Mouse (Mus musculus) kidney, postnatal 14 days (tissue): ENCODE data around the gene Ccdc152.

Source experiments
- DNase-seq: peaks from one replicate; pipeline ENCODE4 v3.0.0; 2022; ENCODE audit warnings: mixed read lengths

Gene Ccdc152

DNA sequence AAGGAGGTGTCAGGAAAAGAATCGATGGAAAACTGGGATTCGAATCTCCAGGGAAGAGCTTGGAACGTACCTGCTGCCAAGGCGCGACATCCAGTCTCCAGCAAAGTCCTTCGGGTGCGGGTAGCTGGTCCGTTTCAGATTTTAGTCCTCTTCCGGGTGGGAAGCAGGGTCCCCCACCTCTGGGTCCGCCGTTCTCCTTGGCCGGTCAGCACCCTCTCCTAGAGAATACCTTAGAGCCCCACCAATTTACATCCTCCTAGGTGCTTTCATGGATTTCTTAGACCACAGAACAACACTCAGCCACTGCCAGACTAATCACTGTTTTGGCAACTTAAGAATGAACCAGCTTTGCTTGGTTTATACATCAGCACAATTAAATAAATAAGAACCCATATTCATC, at the start of gene Ccdc152:
Ccdc152 (minus strand) TSS at position 101 of the 400 bp plus-strand sequence.
- DNase-seq: no peak

GRCm38 (mm10) chr15:3349306-3350064, 46.2 kb upstream of the Ccdc152 start:
- DNase-seq: no peak

- DNase-seq: no peak
Observed at GRCm38 (mm10) chr15:3346682-3347081, 43.4 kb upstream of the Ccdc152 start.

- no peak for DNase-seq
Observed at GRCm38 (mm10) chr15:3344555-3344954, 41.2 kb upstream of the Ccdc152 start.

- DNase-seq: no peak
Observed at GRCm38 (mm10) chr15:3341806-3342582, 38.7 kb upstream of the Ccdc152 start.

DNA sequence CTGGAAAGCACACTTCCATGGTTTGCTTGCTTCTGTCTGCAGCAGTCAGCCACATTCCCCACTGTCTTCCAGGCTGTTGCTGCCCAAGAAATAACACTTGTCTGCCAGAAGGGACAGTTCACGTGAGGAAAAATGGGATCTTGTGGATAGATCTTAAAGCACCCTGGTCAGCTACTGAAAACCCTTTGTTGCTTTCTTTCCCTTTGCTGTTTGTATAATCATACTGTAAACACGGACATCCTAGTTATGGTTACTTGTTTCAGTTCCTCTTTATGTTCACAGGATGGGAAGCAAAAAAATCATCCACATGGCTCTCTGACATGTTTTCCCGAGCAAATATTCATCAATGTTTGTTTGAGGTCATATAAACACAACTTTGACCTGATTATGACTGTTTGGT, 36.5 kb upstream of the Ccdc152 start:
- DNase-seq: no peak

GRCm38 (mm10) chr15:3332517-3332916, 29.2 kb upstream of the Ccdc152 start:
- DNase-seq: no peak

GRCm38 (mm10) chr15:3331813-3332212, 28.5 kb upstream of the Ccdc152 start:
- DNase-seq: no peak

DNA sequence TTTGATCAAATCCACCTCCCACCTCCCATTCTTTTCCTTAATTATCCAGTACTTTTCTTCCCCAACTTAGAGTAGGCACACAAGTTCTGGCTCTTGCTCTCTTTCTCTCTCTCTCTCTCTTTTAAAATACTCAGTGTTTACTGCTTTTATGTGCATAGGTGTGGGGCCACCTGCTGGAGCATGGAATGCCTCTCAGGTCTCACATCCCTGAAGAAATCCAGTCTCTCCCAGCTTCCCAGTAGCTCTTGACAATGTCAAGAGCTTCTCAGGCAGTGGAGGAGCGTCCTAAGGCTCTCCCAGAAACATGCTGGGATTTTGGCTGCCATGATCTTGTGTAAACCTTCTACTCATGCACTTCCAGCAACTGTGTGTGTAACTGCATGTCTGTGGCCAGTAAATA, 27.0 kb upstream of the Ccdc152 start:
- no peak for DNase-seq

DNA sequence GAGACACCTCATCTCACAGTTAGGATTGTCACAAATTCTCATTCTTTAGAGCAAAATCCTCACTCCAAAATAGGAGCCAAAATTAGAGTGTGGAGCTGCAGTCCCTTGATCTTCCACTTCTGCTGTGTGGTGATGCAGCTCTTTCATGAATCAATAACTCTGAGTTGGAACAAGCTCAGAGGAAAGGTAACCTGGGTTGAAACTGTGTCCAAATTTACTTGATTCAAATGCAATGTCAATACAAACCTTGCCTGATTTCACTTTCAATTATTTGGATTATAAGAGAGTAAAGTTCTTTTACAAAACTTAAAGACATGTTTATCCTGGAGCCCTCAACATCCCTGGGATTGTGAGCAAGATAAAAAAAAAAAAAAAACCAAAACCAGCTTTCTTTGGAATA, 19.7 kb upstream of the Ccdc152 start:
- DNase-seq: no peak

DNA sequence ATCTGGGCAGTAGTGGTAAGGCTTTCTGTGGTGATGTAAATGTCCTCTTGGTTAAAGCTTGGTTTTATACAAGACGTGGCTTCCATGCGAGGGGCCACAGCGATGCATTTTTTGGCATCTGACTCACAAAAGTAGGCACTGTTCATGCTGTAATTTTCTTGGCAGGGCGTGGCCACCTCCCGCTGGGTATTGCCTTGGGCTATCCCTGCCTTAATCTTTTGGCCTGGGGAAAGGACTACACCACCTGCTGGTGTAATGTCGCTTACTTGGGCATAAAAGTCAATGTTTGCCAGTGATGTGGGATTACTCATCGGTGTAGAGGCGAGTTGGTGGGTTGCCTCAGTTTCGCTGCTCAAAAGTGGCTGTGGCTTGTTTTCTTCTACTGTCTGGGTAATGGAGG, 16.6 kb upstream of the Ccdc152 start:
- DNase-seq: no peak

GRCm38 (mm10) chr15:3316617-3317016, 13.3 kb upstream of the Ccdc152 start:
- DNase-seq: no peak

DNA sequence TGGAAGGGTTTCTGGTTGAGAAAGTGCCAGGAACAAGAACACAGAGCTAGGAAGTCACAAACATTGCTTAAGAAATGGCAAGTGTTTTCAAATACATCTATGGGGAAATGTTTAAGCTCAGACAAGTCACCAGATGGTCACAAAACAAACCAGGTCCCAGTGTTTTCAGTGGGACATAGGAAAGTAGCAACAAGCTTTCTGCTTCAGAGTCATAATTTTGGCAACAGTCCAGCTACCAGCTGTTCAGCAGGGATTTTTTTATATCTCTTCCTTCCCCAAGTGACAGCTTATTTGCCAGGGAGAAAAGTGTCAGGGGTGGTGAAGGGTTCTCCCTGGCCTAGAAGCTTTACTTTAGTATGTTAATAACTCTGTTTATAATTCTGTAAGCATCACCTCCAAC, 9.6 kb upstream of the Ccdc152 start:
- peak; percentile 29 for DNase-seq

DNA sequence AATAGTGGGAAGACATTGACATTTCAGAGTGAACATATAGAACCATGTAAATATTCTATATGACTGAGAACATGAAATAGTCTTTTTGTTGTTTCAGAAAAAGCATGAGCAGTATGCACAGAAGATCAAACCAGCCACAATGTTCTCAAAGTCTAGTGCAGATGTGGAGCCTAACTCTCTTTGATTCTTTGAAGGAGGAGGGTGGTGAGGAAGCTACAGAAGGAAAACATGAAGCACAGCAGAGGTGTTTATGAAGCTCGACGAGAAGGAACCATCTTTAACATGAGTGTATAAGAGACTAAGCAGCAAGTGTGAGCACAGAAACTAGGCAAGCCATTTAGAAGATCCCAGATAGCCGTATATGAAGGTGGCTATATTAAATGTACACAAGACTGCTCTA, 6.5 kb upstream of the Ccdc152 start:
- no peak for DNase-seq

- no peak for DNase-seq
Observed at GRCm38 (mm10) chr15:3300361-3301100, 2.8 kb downstream of the Ccdc152 start.

DNA sequence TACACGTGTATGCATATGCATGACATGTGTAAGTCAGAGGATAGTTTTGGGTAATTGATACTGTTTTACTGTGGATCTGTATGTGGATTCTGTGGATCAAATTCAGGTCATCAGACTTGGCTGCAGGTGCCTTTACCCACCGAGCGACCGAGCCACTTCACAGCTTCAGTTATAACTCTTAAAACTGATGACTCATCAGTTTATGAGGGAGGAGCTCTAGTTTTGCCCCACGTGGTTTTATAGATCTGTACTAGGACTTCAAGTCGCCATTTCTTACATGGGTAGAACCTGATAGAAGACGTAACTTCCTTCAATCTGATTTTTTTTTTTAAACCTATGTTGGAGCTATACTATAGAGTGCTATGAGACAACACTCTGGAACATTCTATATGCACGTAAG, 5.7 kb downstream of the Ccdc152 start:
- no peak for DNase-seq

- DNase-seq: no peak
Observed at GRCm38 (mm10) chr15:3295986-3296385, 7.3 kb downstream of the Ccdc152 start.

DNA sequence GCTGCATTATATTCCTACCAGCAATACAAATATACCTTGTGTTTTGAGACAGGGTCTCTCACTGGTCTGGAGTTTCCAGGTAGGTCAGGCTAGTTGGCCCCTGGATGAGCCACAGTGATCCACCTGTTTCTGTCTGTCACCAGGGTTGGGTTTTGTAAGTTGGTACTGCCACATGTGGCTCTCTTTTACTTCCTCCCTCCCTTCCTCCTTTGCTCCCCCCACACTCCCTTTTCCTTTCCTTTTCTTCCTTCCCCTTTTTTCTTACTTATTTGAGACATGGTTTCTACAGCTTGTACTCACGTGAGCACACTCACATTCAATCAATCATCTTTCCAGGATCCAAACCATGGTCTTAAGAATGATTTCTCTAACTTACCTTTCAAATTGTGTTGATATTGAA, 9.8 kb downstream of the Ccdc152 start:
- no peak for DNase-seq

- DNase-seq: no peak
Observed at GRCm38 (mm10) chr15:3290435-3290834, 12.9 kb downstream of the Ccdc152 start.

- no peak for DNase-seq
Observed at GRCm38 (mm10) chr15:3286032-3286431, 17.3 kb downstream of the Ccdc152 start.

GRCm38 (mm10) chr15:3281737-3282136, 21.6 kb downstream of the Ccdc152 start:
- no peak for DNase-seq

- no peak for DNase-seq
Observed at GRCm38 (mm10) chr15:3281216-3281615, 22.1 kb downstream of the Ccdc152 start.

GRCm38 (mm10) chr15:3279242-3279641, 24.1 kb downstream of the Ccdc152 start:
- no peak for DNase-seq

DNA sequence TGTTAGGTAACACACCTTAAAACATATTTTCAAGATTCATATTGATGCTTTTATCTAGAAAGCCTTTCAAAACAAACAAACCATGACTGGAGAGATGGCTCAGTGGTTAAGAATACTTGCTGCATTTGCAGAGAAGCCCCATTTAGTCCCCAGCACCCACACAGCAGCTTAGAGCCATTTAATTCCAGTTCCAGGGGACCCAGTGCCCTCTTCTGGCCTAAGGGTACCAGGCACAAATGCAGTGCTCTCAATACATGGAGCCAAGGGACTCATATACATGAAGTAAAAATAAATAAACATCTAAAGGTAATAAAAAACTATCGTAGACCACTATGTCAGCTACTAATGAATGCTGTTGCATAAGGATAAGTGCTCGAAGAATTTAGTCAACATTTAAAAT, 25.9 kb downstream of the Ccdc152 start:
- DNase-seq: no peak
